Mouse (Mus musculus): ENCODE data around the gene 1700123O20Rik.

DNA sequence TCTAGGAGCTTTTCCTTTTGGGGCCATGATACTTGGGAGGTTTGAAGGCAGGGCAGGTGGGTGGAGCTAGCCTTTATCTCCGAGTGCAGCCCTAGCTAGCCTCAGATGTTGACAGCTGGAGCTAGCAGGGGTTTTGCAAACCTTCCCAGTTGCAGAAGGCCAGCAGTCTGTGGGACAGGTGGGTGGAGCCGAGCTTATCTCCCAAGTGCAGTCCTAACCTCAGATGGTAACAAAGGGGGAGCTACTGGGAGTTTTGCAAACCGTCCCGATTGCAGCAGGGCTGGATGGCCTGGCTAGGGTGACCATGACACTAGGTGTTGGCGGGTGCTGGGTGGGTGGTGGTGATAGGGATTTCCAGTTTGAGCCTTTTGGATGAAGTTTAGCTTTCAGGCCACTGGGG, 19.8 kb downstream of the 1700123O20Rik start:
- TF ChIP-seq CTCF (IDR thresholded peaks at IDR 0.05; ENCODE audit: control insufficient read depth, insufficient read depth, insufficient replicate concordance, low read depth, low read length), result no peak
- TF ChIP-seq POLR2A (IDR thresholded peaks at IDR 0.05; ENCODE audit: control insufficient read depth, low read depth, low read length), result no peak
